In the genomic region with DNA sequence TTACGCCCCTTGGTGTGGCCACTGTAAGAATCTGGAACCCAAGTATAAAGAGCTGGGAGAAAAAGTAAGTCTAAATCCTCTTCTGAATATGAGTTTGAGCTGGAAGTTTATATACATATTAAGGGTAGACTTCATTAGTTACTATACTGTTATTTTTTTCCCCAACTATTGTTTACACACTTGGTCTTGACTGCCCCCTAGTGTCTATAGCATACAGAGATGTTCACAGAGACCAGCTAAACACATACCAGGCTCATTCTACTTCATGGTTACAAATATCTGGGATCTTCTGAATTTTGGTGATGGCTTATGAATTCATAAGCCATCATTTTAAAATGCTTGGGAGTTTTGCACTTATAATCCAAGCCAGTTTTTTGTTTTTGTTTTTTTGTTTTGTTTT, we compare ENCODE assay signal across 10 mouse cellular contexts. TPM values are rescaled to one million over a fixed set of nuclear protein-coding genes. Genes with fewer than 3 reads are reported as not detected.
DNase-seq lines count a peak whose midpoint lies in the region; ATAC-seq and TF ChIP-seq lines count a peak whose summit lies in the region.
"Had no signal": no experiment of that assay in that cellular context is flagged by ENCODE, and none has a peak within 500 bp of the region (broad histone marks: within the 10 kb centered on the region; RNA-seq: fewer than 3 reads in every experiment).

No protein-coding gene starts in this region.

- no peak overlapping the region for H3K4me2 ChIP-seq in lung, postnatal 0 days (replicated peaks; ENCODE audit: low read depth, low read length)
- H3K4me2 ChIP-seq: embryonic facial prominence, embryonic 15.5 days; limb, embryonic 12.5 days had no signal

- H3K27ac ChIP-seq in lung, postnatal 0 days (ENCODE audit: low read length): no peak overlapping the region
- H3K27ac ChIP-seq: embryonic facial prominence, embryonic 15.5 days; limb, embryonic 12.5 days had no signal

- no peak overlapping the region for H3K4me3 ChIP-seq in lung, postnatal 0 days (ENCODE audit: low read depth, low read length)
- H3K4me3 ChIP-seq: embryonic facial prominence, embryonic 15.5 days; limb, embryonic 12.5 days had no signal

- no peak overlapping the region for H3K9ac ChIP-seq in lung, postnatal 0 days (replicated peaks; ENCODE audit: low read depth)
- H3K9ac ChIP-seq: embryonic facial prominence, embryonic 15.5 days; limb, embryonic 12.5 days had no signal

- no peaks in the 10 kb centered on the region for H3K9me3 ChIP-seq in lung, postnatal 0 days (ENCODE audit: low read length)
- H3K9me3 ChIP-seq: embryonic facial prominence, embryonic 15.5 days; limb, embryonic 12.5 days had no signal

- ATAC-seq in lung, postnatal 0 days: no peak

- peaks cover 43% of the 10 kb centered on the region for H3K36me3 ChIP-seq in lung, postnatal 0 days (ENCODE audit: insufficient read depth, low read length)

- no peaks in the 10 kb centered on the region for H3K4me1 ChIP-seq in lung, postnatal 0 days (ENCODE audit: insufficient read depth, low read depth, low read length)
- H3K4me1 ChIP-seq: embryonic facial prominence, embryonic 15.5 days; limb, embryonic 12.5 days had no signal

- no peak for TF ChIP-seq EP300 in lung, postnatal 0 days (IDR thresholded peaks at IDR 0.05)

- peak; percentile 64 for TF ChIP-seq CTCF in lung, postnatal 0 days (IDR thresholded peaks at IDR 0.05)

- DNase-seq in embryo, embryonic 10 days (ENCODE audit: low spot score): peak; percentile 48
- no peak for DNase-seq in embryo, embryonic 9.5 days (ENCODE audit: extremely low spot score)
- peak; percentile 72 for DNase-seq in lung, postnatal 0 days (ENCODE audit: low spot score)
- no peak for DNase-seq in lung, postnatal 10 days
- DNase-seq in brain, adult 2 months (ENCODE audit: low read depth, low spot score): peak; percentile 28
- peak; percentile 74 for DNase-seq in retina, embryonic 14.5 days (ENCODE audit: low spot score)
- no peak for DNase-seq in layer of hippocampus, postnatal 36 days
- no peak for DNase-seq in urinary bladder, adult 2 months (ENCODE audit: low spot score)

- 100% methylated on average over 1 of the region's 1 CpGs for WGBS in lung, postnatal 0 days

- H3K27me3 ChIP-seq in lung, postnatal 0 days (replicated peaks; ENCODE audit: insufficient read depth, low read length): no peaks in the 10 kb centered on the region
- H3K27me3 ChIP-seq: embryonic facial prominence, embryonic 15.5 days; limb, embryonic 12.5 days had no signal

RNA-seq across cellular contexts. Expression of a gene that starts 9.2 kb away (rescaled TPM):
- 2.1 and 2.9 TPM in 2 replicates for polyA plus RNA-seq in lung, postnatal 0 days (2015; fragmentation: Nextera tagmentation; extraction: Ambion mirVana)
- not detected for total RNA-seq in layer of hippocampus, postnatal 36 days (2021)
- 1.1 and 1.3 TPM in 2 replicates for polyA plus RNA-seq in urinary bladder, adult 2 months (2012; rRNA removed)

RNA-seq across cellular contexts. Expression of a gene that starts 14.1 kb away (rescaled TPM):
- 456 and 470 TPM in 2 replicates for polyA plus RNA-seq in lung, postnatal 0 days (2015; fragmentation: Nextera tagmentation; extraction: Ambion mirVana)
- 100 to 1,000 TPM; 157 to 175 TPM for total RNA-seq in layer of hippocampus, postnatal 36 days (2021)
- 328 and 503 TPM in 2 replicates for polyA plus RNA-seq in urinary bladder, adult 2 months (2012; rRNA removed)

RNA-seq across cellular contexts. Expression of a gene that starts 18.2 kb away (rescaled TPM):
- polyA plus RNA-seq in lung, postnatal 0 days (2015; fragmentation: Nextera tagmentation; extraction: Ambion mirVana): 61.7 and 70.9 TPM in 2 replicates
- 10 to 100 TPM; 17.3 to 19.6 TPM for total RNA-seq in layer of hippocampus, postnatal 36 days (2021)
- 22.9 and 28.2 TPM in 2 replicates for polyA plus RNA-seq in urinary bladder, adult 2 months (2012; rRNA removed)

RNA-seq across cellular contexts. Expression of a gene that starts 21.3 kb away (rescaled TPM):
- polyA plus RNA-seq in lung, postnatal 0 days (2015; fragmentation: Nextera tagmentation; extraction: Ambion mirVana): 1.7 and 1.8 TPM in 2 replicates
- 1 to 10 TPM; 5.7 to 6.4 TPM for total RNA-seq in layer of hippocampus, postnatal 36 days (2021)
- polyA plus RNA-seq in urinary bladder, adult 2 months (2012; rRNA removed): 2.2 and 2.7 TPM in 2 replicates

RNA-seq across cellular contexts. Expression of a gene that starts 21.3 kb away (rescaled TPM):
- 371 and 415 TPM in 2 replicates for polyA plus RNA-seq in lung, postnatal 0 days (2015; fragmentation: Nextera tagmentation; extraction: Ambion mirVana)
- 100 to 1,000 TPM; 219 to 255 TPM for total RNA-seq in layer of hippocampus, postnatal 36 days (2021)
- 173 and 200 TPM in 2 replicates for polyA plus RNA-seq in urinary bladder, adult 2 months (2012; rRNA removed)

Comparison
In these comparisons a context has a peak if more than half of its experiments do, and no peak if none do; other contexts are left out.
1. DNase-seq: peak in embryo, embryonic 10 days (single experiment), lung, postnatal 0 days (single experiment), brain, adult 2 months (single experiment) and retina, embryonic 14.5 days (single experiment); none in embryo, embryonic 9.5 days (single experiment), lung, postnatal 10 days (single experiment), layer of hippocampus, postnatal 36 days (0 of 2) and urinary bladder, adult 2 months (single experiment).